Mouse (Mus musculus) heart, adult 2 months (tissue): ENCODE measurements at regions not wholly inside any gene's neighbourhood (a gene's known extent, or its start where the extent isn't known, plus 50 kb on each side); places are given as distances from the start of the nearest gene placed in this dataset.
"Not testable (repeated sequence)": the region's sequence is repeated elsewhere in the genome, so short reads cannot be mapped to it uniquely, and the experiment has no call there.

ENCODE experiments used
- CTCF ChIP-seq: fragments of 200-600 bp; IDR thresholded peaks from 2 replicates; pipeline ENCODE4 v1.8.1; 2022; ENCODE audit warnings: antibody characterized with exemption, mild to moderate bottlenecking, moderate library complexity
- EP300 ChIP-seq: fragments of 200-500 bp; IDR thresholded peaks from 2 replicates; pipeline ENCODE4 v1.6.1; 2011; ENCODE audit warnings: low read depth, low read length, control low read depth; ENCODE audit not compliant: insufficient read depth
- POLR2A ChIP-seq: fragments of 200-500 bp; IDR thresholded peaks from 2 replicates; pipeline ENCODE4 v1.6.1; 2011; ENCODE audit warnings: mild to moderate bottlenecking, low read depth, low read length, control low read depth; ENCODE audit not compliant: insufficient read depth

- not testable (repeated sequence) for TF ChIP-seq CTCF, POLR2A, EP300
Observed at GRCm38 (mm10) chr7:60216358-60217273, 76.6 kb upstream of the Snrpn start.
